Mouse (Mus musculus) thymus, adult 2 months (tissue): ENCODE data around the gene Rbm18. TPM values are rescaled to one million over a fixed set of nuclear protein-coding genes. Genes with fewer than 3 reads are reported as not detected.
A peak's percentile ranks its signal among the peaks of the same experiment; 100 is the strongest.

ENCODE experiments used
- DNase-seq: peaks from one replicate; pipeline ENCODE4 v3.0.0; 2021
- H3K27ac ChIP-seq: fragments of 200-500 bp; 2 replicates; pipeline ENCODE4 v1.5.1; 2012; ENCODE audit warnings: low read length, control low read depth; ENCODE audit not compliant: control insufficient read depth, insufficient read depth
- H3K27me3 ChIP-seq: fragments of 200-500 bp; 2 replicates; pipeline ENCODE4 v1.6.1; 2012; ENCODE audit warnings: mild to moderate bottlenecking, low read length, moderate library complexity, mixed read lengths; ENCODE audit not compliant: control insufficient read depth, insufficient read depth
- H3K36me3 ChIP-seq: fragments of 200-500 bp; 2 replicates; pipeline ENCODE4 v1.6.1; 2012; ENCODE audit warnings: mild to moderate bottlenecking, low read length, moderate library complexity; ENCODE audit not compliant: control insufficient read depth, insufficient read depth
- H3K4me1 ChIP-seq: fragments of 200-500 bp; replicated peaks from 2 replicates; pipeline ENCODE4 v1.6.1; 2012; ENCODE audit warnings: low read length; ENCODE audit not compliant: control insufficient read depth, insufficient read depth
- H3K4me3 ChIP-seq: fragments of 200-500 bp; 2 replicates; pipeline ENCODE4 v1.5.1; 2012; ENCODE audit warnings: mild to moderate bottlenecking, low read length, control low read depth, moderate library complexity; ENCODE audit not compliant: control insufficient read depth, insufficient read depth
- CTCF ChIP-seq: fragments of 200-500 bp; IDR thresholded peaks from 2 replicates; pipeline ENCODE4 v1.5.1; 2012; ENCODE audit warnings: mild to moderate bottlenecking, control low read depth, low read length, moderate library complexity, borderline replicate concordance; ENCODE audit not compliant: control insufficient read depth, poor library complexity, insufficient read depth; ENCODE audit errors: extremely low read depth
- POLR2A ChIP-seq: fragments of 200-500 bp; IDR thresholded peaks from 2 replicates; pipeline ENCODE4 v1.6.1; 2012; ENCODE audit warnings: mild to moderate bottlenecking, low read length, control low read depth, moderate library complexity; ENCODE audit not compliant: control insufficient read depth, poor library complexity, insufficient read depth; ENCODE audit errors: extremely low read depth
- WGBS: fragments of 180-500 bp; shearing (Covaris S2); methylation state at CpG from one replicate; pipeline ENCODE4 v1.1.7; 2018; 5-methylcytosine and 5-hydroxymethylcytosine counted together
- polyA plus RNA-seq: library from polyadenylated mRNA; depleted of rRNA; stranded (reverse); fragments of >200 nt; gene quantifications from 2 replicates; pipeline ENCODE4 v1.2.3, GENCODE M21; 2012

Gene Rbm18
- polyA plus RNA-seq, 1 experiment: 14.2 TPM

DNA sequence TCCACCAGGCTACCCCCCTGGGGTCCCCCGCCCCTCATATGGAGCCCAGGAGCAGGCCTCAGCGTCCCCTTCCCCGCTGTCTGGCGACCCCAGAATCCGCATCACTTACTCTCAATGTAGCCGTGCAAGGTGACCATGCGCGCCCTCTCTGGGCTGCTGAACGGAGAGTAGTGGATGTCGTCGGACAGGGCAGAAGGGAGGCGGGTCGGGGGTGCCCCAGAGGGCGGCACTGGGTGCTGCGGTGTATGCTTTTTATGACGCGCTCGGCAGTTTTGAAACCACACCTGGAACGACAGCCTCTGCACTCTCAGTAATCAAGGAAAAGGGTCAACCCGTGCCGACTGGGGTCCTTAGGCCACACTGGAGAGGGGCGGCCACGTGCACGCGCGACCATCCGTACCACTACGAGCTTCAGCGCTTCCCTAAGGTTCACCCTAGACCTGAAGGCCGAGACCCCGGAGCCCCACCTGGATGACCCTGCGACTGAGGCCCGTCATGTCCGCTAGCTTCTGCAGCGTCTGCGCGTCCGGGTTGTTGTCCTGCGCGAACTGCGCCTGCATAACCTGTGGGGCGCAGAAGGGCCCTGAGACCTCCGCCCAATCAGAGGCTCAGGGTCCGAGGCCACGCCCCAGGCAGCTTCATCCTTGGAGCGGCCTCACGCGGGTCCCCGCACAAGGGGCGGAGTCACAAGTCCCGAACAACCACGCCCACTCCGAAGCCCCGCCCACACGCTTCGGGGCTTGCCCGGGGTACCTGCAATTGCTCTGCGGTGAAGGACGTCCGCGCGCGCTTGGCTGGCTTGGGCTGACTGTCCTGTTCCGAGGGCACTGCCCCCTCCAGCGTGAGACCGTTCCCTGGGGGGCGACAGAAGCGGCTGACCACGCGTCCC, 45.5 kb downstream of the Rbm18 start:
- Histone ChIP-seq H3K4me3 (0 out of 2 replicates have a peak overlapping the region, but pooled peaks have one; percentile 2), H3K36me3 (no peaks in the 10 kb centered on the region), H3K4me1 (peaks cover 4% of the 10 kb centered on the region), H3K27ac (no peak overlapping the region), H3K27me3 (peaks cover 26% of the 10 kb centered on the region; the same call in 1 of the 2 replicates)
- DNase-seq: peak; percentile 56
- 3% methylated on average over 70 of the region's 70 CpGs for WGBS
- TF ChIP-seq CTCF (no peak), POLR2A (no peak)

- DNase-seq: no peak
- Histone ChIP-seq H3K27ac (no peak overlapping the region), H3K36me3 (no peaks in the 10 kb centered on the region), H3K4me1 (peaks cover 4% of the 10 kb centered on the region), H3K27me3 (peaks cover 19% of the 10 kb centered on the region; the same call in 1 of the 2 replicates), H3K4me3 (no peak overlapping the region)
- WGBS: 59% methylated on average over 3 of the region's 3 CpGs
- TF ChIP-seq POLR2A: no peak
- TF ChIP-seq CTCF: no peak
Observed at GRCm38 (mm10) chr2:36089190-36089589, 47.4 kb downstream of the Rbm18 start.

DNA sequence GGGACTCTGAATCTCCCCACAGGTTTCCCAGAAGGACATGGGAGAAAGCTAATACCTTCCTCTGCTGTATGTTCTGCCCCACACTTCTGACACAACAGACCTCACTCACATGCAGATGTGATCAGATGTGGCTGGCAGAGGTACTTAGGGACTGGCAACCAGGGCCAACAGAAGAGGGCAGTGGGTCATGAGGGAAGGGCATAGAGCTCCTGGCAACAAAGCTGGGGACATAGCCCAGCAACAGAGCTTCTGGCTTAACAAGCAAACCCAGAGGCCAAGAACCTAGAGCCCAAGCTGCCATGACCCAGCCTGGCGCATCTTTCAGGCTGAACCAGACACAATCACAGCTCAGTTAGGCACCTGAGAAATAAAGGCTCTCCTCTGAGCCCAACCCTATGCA, 51.5 kb downstream of the Rbm18 start:
- Histone ChIP-seq H3K4me3 (no peak overlapping the region), H3K27me3 (peaks cover 4% of the 10 kb centered on the region; the same call in 1 of the 2 replicates), H3K27ac (no peak overlapping the region), H3K4me1 (no peaks in the 10 kb centered on the region), H3K36me3 (no peaks in the 10 kb centered on the region)
- no peak for DNase-seq
- TF ChIP-seq CTCF (no peak), POLR2A (no peak)
- WGBS: 90% methylated on average over 1 of the region's 1 CpGs

- Histone ChIP-seq H3K4me1 (no peaks in the 10 kb centered on the region), H3K27ac (no peak overlapping the region), H3K36me3 (no peaks in the 10 kb centered on the region), H3K27me3 (no peaks in the 10 kb centered on the region), H3K4me3 (no peak overlapping the region)
- WGBS: 80% methylated on average over 9 of the region's 9 CpGs
- TF ChIP-seq POLR2A (no peak), CTCF (no peak)
- DNase-seq: no peak
Observed at GRCm38 (mm10) chr2:36082802-36083580, 53.6 kb downstream of the Rbm18 start.

DNA sequence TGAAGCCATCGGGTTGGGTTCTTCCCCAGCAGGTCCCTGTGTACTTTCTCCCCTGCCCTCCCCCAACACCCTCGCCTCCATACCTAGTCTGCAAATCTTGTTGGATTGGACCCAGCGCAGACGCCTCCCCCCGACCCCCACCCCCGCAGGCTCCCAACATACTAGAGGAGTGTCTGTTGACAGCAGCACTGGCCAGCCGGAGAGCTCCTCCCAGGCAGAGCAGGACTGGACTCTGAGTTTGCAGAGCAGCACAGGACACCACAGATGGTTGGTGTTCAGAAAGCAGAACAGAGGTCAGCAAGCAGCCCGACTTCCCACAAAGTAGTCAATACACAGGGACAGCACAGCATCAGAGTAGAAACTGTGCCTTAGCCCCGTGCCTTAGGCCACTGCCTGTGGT, 55.1 kb downstream of the Rbm18 start:
- Histone ChIP-seq H3K4me3 (no peak overlapping the region), H3K27me3 (no peaks in the 10 kb centered on the region), H3K4me1 (no peaks in the 10 kb centered on the region), H3K27ac (no peak overlapping the region), H3K36me3 (no peaks in the 10 kb centered on the region)
- DNase-seq: no peak
- WGBS: 62% methylated on average over 9 of the region's 9 CpGs
- TF ChIP-seq POLR2A (no peak), CTCF (no peak)

DNA sequence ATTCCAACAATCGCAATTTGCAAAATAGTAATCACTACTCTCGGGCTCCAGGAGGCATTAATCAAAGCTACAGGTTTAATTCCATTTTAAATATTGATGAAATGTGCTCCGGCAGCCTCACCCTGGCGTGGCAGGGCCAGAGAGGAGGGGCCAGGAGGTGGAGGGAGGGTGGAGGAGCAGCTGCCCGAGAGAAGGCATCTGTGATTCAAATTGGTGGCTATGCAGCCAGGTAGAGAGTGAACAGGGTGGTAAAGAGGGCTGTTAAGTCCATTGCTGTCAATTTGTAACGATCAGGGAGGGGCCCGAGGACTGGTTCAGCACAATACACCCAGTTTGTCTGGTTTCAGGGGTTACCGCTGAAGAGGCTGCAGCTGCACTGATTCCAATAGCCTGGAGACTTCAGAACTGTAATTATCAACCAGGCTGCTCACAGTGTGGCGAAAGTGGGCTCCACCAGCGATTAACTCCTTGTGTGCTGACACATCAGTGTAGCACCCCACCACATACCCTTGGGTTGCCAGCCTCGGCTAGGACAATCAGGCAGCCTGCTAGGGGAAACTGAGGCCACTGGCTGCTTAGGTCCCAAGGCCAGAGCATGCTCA, 59.3 kb downstream of the Rbm18 start:
- TF ChIP-seq POLR2A (no peak), CTCF (no peak)
- Histone ChIP-seq H3K4me1 (no peaks in the 10 kb centered on the region), H3K27me3 (no peaks in the 10 kb centered on the region), H3K27ac (no peak overlapping the region), H3K4me3 (no peak overlapping the region), H3K36me3 (no peaks in the 10 kb centered on the region)
- no peak for DNase-seq
- WGBS: 67% methylated on average over 11 of the region's 11 CpGs
